Mouse (Mus musculus): ENCODE data around the gene E4f1.

- TF ChIP-seq CTCF (IDR thresholded peaks at IDR 0.05; ENCODE audit: low read depth) (no peak), EP300 (IDR thresholded peaks at IDR 0.05; ENCODE audit: low read depth) (no peak)
Observed at GRCm38 (mm10) chr17:24514270-24515257, 44.5 kb upstream of the E4f1 start.

All from liver, embryonic 14.5 days (tissue).